Mouse (Mus musculus): ENCODE results near the gene Dnajc8. TPM values are rescaled to one million over a fixed set of nuclear protein-coding genes. Genes with fewer than 3 reads are reported as not detected.

The Dnajc8 gene
- polyA plus RNA-seq, 1 experiment from 2014 or later = 174 TPM

GRCm38 (mm10) chr4:132526678-132527077, 8.7 kb upstream of the Dnajc8 start:
- peaks cover 17% of the 10 kb centered on the region for H3K36me3 ChIP-seq (ENCODE audit: control insufficient read depth, insufficient read depth, low read length)
- H3K9ac ChIP-seq (ENCODE audit: low read length) = no peak overlapping the region
- WGBS = 62% methylated on average over 2 of the region's 2 CpGs
- no peak for DNase-seq (ENCODE audit: low spot score)
- peaks cover 11% of the 10 kb centered on the region; the same call in 1 of the 2 replicates for H3K4me1 ChIP-seq (replicated peaks; ENCODE audit: control insufficient read depth, insufficient read depth, low read length)
- no peaks in the 10 kb centered on the region for H3K27me3 ChIP-seq (replicated peaks; ENCODE audit: control insufficient read depth, insufficient read depth, low read length)
- H3K4me2 ChIP-seq (ENCODE audit: low read length) = no peak overlapping the region
- no peaks in the 10 kb centered on the region for H3K9me3 ChIP-seq (ENCODE audit: control insufficient read depth, low read length)
- H3K27ac ChIP-seq (ENCODE audit: low read depth) = no peak overlapping the region
- ATAC-seq (replicated peaks; ENCODE audit: low FRiP score, low TSS enrichment, low read depth) = no peak
- no peak overlapping the region for H3K4me3 ChIP-seq (ENCODE audit: low read depth, low read length)

DNA sequence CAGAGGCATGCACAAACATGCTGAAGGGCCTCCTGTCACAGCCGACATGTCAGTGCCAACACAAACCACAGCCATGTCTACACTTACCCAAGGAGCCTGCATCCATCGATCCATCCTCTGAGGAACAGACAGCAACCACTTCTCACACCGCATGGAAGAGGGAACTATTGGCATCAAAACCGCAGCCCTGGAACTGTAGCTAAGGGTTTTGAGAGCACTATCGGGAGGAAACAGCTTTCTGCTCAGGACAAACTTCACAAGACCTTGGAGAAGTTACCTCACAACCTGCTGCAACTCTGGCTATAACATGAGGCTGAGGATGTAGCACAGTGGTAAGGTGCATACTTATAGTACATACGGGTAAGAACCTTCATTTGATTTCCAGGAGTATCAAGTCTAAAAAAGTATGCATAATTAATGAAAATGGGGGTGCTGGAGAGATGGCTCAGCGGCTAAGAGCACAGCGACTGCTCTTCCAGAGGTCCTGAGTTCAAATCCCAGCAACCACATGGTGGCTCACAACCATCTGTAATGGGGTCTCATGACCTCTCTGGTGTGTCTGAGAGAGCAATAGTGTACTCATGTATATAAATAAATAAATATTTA, 7.3 kb upstream of the Dnajc8 start:
- Histone ChIP-seq H3K36me3 (ENCODE audit: control insufficient read depth, insufficient read depth, low read length) (peaks cover 17% of the 10 kb centered on the region), H3K27me3 (replicated peaks; ENCODE audit: control insufficient read depth, insufficient read depth, low read length) (no peaks in the 10 kb centered on the region), H3K9ac (ENCODE audit: low read length) (no peak overlapping the region), H3K27ac (ENCODE audit: low read depth) (no peak overlapping the region), H3K4me2 (ENCODE audit: low read length) (no peak overlapping the region), H3K4me1 (replicated peaks; ENCODE audit: control insufficient read depth, insufficient read depth, low read length) (peaks cover 19% of the 10 kb centered on the region), H3K4me3 (ENCODE audit: low read depth, low read length) (no peak overlapping the region), H3K9me3 (ENCODE audit: control insufficient read depth, low read length) (no peaks in the 10 kb centered on the region)
- no peak for ATAC-seq (replicated peaks; ENCODE audit: low FRiP score, low TSS enrichment, low read depth)
- no peak for DNase-seq (ENCODE audit: low spot score)
- 92% methylated on average over 8 of the region's 8 CpGs for WGBS

DNA sequence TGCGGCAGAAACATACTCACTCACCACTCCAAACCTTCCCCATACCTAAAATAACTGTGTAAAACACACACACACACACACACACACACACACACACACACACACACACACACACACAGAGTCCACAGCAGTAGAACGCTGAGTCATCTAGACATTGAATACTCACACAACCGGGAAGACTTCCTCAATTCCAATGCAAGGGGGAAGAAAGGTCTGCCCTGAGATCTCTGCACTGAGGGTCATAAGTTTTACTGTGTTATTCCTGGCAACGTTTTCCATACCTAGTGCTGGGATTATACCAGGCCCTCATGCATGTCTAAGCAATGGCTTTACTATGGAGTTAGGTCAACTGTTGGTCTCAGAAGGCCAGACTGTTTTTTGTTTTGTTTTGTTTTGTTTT, 6.0 kb upstream of the Dnajc8 start:
- 80% methylated on average over 4 of the region's 4 CpGs for WGBS
- Histone ChIP-seq H3K9me3 (ENCODE audit: control insufficient read depth, low read length) (no peaks in the 10 kb centered on the region), H3K4me1 (replicated peaks; ENCODE audit: control insufficient read depth, insufficient read depth, low read length) (peaks cover 18% of the 10 kb centered on the region), H3K4me2 (ENCODE audit: low read length) (no peak overlapping the region), H3K36me3 (ENCODE audit: control insufficient read depth, insufficient read depth, low read length) (peaks cover 17% of the 10 kb centered on the region), H3K4me3 (ENCODE audit: low read depth, low read length) (no peak overlapping the region), H3K9ac (ENCODE audit: low read length) (no peak overlapping the region), H3K27me3 (replicated peaks; ENCODE audit: control insufficient read depth, insufficient read depth, low read length) (no peaks in the 10 kb centered on the region), H3K27ac (ENCODE audit: low read depth) (no peak overlapping the region)
- ATAC-seq (replicated peaks; ENCODE audit: low FRiP score, low TSS enrichment, low read depth) (no peak), DNase-seq (ENCODE audit: low spot score) (no peak)

DNA sequence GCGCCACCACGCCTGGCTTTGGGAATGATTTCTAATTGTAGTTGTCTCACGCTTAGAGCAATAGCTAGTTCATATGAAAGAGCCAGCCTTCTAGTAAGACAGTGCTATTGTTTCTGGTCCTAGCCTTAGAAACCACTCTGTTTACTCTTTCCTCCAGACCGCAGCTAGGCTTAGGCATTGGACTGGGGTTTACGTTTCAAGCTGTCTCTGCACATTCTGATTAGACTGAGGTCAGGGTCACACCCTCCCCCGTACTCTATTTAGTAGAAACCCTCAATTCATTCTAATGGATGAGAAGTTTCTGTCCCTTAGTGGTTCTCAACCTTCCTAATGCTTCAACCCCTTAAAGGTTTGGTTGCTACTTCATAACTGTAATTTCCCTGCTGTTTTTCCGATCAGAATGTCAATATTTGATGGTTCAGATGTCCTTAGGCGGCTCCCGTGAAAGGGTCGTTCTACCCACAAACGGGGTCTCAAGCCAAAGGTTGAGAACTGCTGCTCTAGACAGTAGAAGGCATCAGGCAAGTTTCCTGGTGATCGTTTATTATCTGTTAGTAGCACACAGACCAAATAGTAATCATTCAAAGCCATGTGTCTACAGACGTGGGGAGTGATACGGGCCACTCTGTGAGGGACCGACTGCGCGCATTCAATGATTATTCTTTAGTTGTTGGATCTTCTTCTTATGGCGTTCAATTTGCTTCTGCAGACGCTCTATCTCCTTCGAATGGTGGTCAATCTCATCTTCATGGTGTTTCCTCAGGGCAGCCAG, 5.1 kb upstream of the Dnajc8 start:
- Histone ChIP-seq H3K36me3 (ENCODE audit: control insufficient read depth, insufficient read depth, low read length) (peaks cover 17% of the 10 kb centered on the region), H3K4me3 (ENCODE audit: low read depth, low read length) (no peak overlapping the region), H3K4me1 (replicated peaks; ENCODE audit: control insufficient read depth, insufficient read depth, low read length) (peaks cover 10% of the 10 kb centered on the region), H3K9me3 (ENCODE audit: control insufficient read depth, low read length) (no peaks in the 10 kb centered on the region), H3K27me3 (replicated peaks; ENCODE audit: control insufficient read depth, insufficient read depth, low read length) (no peaks in the 10 kb centered on the region), H3K9ac (ENCODE audit: low read length) (no peak overlapping the region), H3K4me2 (ENCODE audit: low read length) (no peak overlapping the region), H3K27ac (ENCODE audit: low read depth) (no peak overlapping the region)
- ATAC-seq (replicated peaks; ENCODE audit: low FRiP score, low TSS enrichment, low read depth) = no peak
- WGBS = 89% methylated on average over 20 of the region's 20 CpGs
- no peak for DNase-seq (ENCODE audit: low spot score)

GRCm38 (mm10) chr4:132532496-132532895, 2.9 kb upstream of the Dnajc8 start:
- ATAC-seq (replicated peaks; ENCODE audit: low FRiP score, low TSS enrichment, low read depth) = peak; percentile 21; the same call in 1 of the 2 replicates
- H3K27me3 ChIP-seq (replicated peaks; ENCODE audit: control insufficient read depth, insufficient read depth, low read length) = no peaks in the 10 kb centered on the region
- no peak for DNase-seq (ENCODE audit: low spot score)
- no peaks in the 10 kb centered on the region for H3K9me3 ChIP-seq (ENCODE audit: control insufficient read depth, low read length)
- WGBS = 13% methylated on average over 5 of the region's 5 CpGs
- peaks cover 20% of the 10 kb centered on the region for H3K4me1 ChIP-seq (replicated peaks; ENCODE audit: control insufficient read depth, insufficient read depth, low read length)
- peak overlapping the region; percentile 87 for H3K9ac ChIP-seq (ENCODE audit: low read length)
- peak overlapping the region; percentile 73 for H3K4me3 ChIP-seq (ENCODE audit: low read depth, low read length)
- H3K4me2 ChIP-seq (ENCODE audit: low read length) = peak overlapping the region; percentile 77
- H3K27ac ChIP-seq (ENCODE audit: low read depth) = peak overlapping the region; percentile 94
- peaks cover 17% of the 10 kb centered on the region for H3K36me3 ChIP-seq (ENCODE audit: control insufficient read depth, insufficient read depth, low read length)

DNA sequence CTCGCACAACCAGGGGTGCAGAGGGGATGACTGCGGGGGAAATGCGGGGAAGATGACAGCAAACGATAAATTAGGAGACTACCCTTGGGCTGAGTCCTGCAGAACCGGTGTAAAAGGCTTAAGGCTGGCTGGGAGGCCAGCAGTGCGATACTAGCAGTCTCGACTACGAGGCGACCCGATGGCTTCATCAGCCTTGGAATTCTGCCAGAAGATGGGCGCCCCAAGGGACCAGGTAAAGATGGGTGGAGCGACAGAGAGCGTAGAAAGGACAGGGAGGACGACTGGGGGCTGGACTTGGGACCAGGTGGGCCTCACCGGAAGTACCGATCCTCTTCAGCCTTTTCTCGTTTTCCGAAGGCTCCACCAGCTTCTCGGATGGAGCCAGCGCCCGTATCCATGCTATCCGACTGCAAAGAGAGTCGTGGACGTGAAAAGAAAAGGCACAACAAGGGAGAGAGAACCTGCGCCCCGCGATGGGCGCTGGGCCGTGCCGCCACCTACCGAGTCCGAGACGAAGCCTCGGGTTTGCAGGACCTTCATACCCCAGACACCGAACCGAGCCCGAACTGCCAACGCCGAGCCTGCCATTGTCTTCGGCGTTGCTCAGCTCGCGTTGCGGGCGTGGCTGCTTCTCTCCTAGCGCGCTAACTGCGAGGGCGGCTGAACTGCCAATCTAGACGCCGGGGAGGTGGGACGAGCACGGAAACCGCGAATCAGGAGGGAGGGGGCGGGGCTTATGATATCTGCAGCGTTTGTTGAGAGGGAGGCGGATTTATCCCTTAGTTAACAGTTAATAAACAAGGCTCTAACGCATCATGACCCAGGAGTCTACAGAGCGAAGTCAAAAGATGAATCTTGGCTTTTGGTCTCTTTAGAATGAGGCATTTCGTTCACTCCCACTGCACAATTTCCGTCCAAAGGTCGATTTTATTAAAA, 2.1 kb upstream of the Dnajc8 start, which contains the start of gene Atpif1:
Gene Atpif1, minus strand, starts transcription at position 679 of the 936 bp plus-strand sequence.
- under 1% methylated on average over 63 of the region's 63 CpGs for WGBS
- H3K9ac ChIP-seq (ENCODE audit: low read length) = peak within 1 kb of the TSS; percentile 87
- H3K4me1 ChIP-seq (replicated peaks; ENCODE audit: control insufficient read depth, insufficient read depth, low read length) = peaks cover 23% of the 10 kb centered on the region
- no peaks in the 10 kb centered on the region for H3K27me3 ChIP-seq (replicated peaks; ENCODE audit: control insufficient read depth, insufficient read depth, low read length)
- DNase-seq (ENCODE audit: low spot score) (peak; percentile 92), ATAC-seq (replicated peaks; ENCODE audit: low FRiP score, low TSS enrichment, low read depth) (peak; percentile 83)
- H3K27ac ChIP-seq (ENCODE audit: low read depth) = peak within 1 kb of the TSS; percentile 94
- H3K36me3 ChIP-seq (ENCODE audit: control insufficient read depth, insufficient read depth, low read length) = peaks cover 21% of the 10 kb centered on the region
- peak within 1 kb of the TSS; percentile 73 for H3K4me3 ChIP-seq (ENCODE audit: low read depth, low read length)
- H3K9me3 ChIP-seq (ENCODE audit: control insufficient read depth, low read length) = no peaks in the 10 kb centered on the region
- H3K4me2 ChIP-seq (ENCODE audit: low read length) = peak within 1 kb of the TSS; percentile 77

DNA sequence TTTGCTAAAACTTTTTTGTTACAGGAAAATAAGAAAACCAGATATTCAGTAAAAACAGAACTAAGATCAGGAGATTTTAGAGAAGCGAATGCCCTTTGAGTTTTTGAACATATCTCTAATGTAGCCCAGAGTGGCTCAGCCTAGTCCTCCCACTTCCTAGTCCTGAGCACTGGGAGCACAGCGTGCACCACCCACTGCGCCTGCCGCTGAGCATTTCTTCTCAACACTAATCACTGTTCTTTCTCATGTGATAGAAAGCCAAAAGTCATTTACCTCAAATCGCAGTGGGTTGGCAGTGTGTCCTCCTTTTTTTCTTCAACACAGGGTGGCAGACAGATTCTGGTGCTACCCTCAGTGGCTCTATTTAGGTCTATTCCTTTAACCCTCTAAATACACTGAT, 4.1 kb downstream of the Dnajc8 start:
- ATAC-seq (replicated peaks; ENCODE audit: low FRiP score, low TSS enrichment, low read depth) = no peak
- no peaks in the 10 kb centered on the region for H3K27me3 ChIP-seq (replicated peaks; ENCODE audit: control insufficient read depth, insufficient read depth, low read length)
- H3K9ac ChIP-seq (ENCODE audit: low read length) = no peak overlapping the region
- no peak overlapping the region for H3K27ac ChIP-seq (ENCODE audit: low read depth)
- 96% methylated on average over 5 of the region's 5 CpGs for WGBS
- H3K4me1 ChIP-seq (replicated peaks; ENCODE audit: control insufficient read depth, insufficient read depth, low read length) = peaks cover 12% of the 10 kb centered on the region
- DNase-seq (ENCODE audit: low spot score) = no peak
- H3K4me2 ChIP-seq (ENCODE audit: low read length) = no peak overlapping the region
- peaks cover 64% of the 10 kb centered on the region for H3K36me3 ChIP-seq (ENCODE audit: control insufficient read depth, insufficient read depth, low read length)
- H3K9me3 ChIP-seq (ENCODE audit: control insufficient read depth, low read length) = no peaks in the 10 kb centered on the region
- no peak overlapping the region for H3K4me3 ChIP-seq (ENCODE audit: low read depth, low read length)

GRCm38 (mm10) chr4:132541413-132541812, 6.1 kb downstream of the Dnajc8 start:
- 89% methylated on average over 4 of the region's 4 CpGs for WGBS
- H3K27me3 ChIP-seq (replicated peaks; ENCODE audit: control insufficient read depth, insufficient read depth, low read length) = no peaks in the 10 kb centered on the region
- H3K9me3 ChIP-seq (ENCODE audit: control insufficient read depth, low read length) = no peaks in the 10 kb centered on the region
- H3K9ac ChIP-seq (ENCODE audit: low read length) = no peak overlapping the region
- H3K4me2 ChIP-seq (ENCODE audit: low read length) = no peak overlapping the region
- DNase-seq (ENCODE audit: low spot score) = no peak
- H3K4me1 ChIP-seq (replicated peaks; ENCODE audit: control insufficient read depth, insufficient read depth, low read length) = peaks cover 12% of the 10 kb centered on the region
- H3K27ac ChIP-seq (ENCODE audit: low read depth) = no peak overlapping the region
- no peak overlapping the region for H3K4me3 ChIP-seq (ENCODE audit: low read depth, low read length)
- H3K36me3 ChIP-seq (ENCODE audit: control insufficient read depth, insufficient read depth, low read length) = peaks cover 83% of the 10 kb centered on the region
- ATAC-seq (replicated peaks; ENCODE audit: low FRiP score, low TSS enrichment, low read depth) = no peak

Data from intestine, embryonic 14.5 days (tissue).